Mouse (Mus musculus): ENCODE data around the gene Cela3b. TPM values are rescaled to one million over a fixed set of nuclear protein-coding genes. Genes with fewer than 3 reads are reported as not detected.
A peak's percentile ranks its signal among the peaks of the same experiment; 100 is the strongest.

Cela3b gene
- polyA plus RNA-seq, 1 experiment = not detected

DNA sequence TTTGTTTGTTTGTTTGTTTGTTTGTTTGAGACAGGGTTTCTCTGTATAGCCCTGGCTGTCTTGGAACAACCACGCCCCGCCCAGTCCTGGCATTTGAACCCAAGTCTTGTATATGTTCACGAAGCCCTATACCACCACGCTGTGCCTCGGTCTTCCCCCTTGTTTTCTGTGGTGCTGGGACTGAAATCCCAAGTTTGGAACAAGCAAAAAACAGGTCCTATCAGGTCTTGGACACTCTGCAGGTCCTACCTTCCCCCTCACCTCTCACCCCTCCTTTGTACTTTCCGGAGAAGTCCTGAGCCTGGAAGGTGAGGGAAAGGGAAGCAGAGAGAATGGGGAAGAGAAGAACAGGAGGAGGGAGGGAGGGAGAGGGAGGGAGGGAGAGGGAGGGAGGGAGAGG lies 21.9 kb upstream of the Cela3b start:
- H3K4me1 ChIP-seq (ENCODE audit: control insufficient read depth, insufficient read depth, low read length) = 0 out of 2 replicates have a peak, but pooled peaks cover 3% of the 10 kb centered on the region
- no peak for TF ChIP-seq CTCF (IDR thresholded peaks at IDR 0.05; ENCODE audit: extremely low read depth, insufficient read depth, low read length)
- no peak for TF ChIP-seq POLR2A (IDR thresholded peaks at IDR 0.05; ENCODE audit: extremely low read depth, insufficient read depth, low read length)
- H3K27ac ChIP-seq (ENCODE audit: insufficient read depth, low read length) = no peak overlapping the region
- H3K4me3 ChIP-seq (ENCODE audit: insufficient read depth, low read length) = no peak overlapping the region

DNA sequence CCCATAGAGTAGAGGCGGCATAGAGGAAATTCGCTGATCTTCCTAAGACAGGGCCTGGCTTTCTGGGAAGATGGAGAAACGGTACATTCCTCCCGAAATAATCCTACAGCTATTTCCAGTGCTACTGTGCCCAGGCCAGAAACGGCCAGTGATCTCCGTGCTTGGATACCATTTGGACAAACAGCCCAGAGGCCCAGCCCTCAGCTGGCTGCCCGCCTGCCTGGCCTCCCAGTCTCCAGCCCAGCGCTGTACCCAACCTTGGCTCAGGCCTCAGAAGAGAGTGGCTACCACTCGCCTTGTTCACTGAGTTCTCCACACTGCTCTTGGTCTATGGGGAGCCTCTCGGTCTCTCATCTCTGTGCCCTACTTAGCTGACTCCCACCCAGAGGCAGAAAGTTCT lies 19.4 kb upstream of the Cela3b start:
- TF ChIP-seq CTCF (IDR thresholded peaks at IDR 0.05; ENCODE audit: extremely low read depth, insufficient read depth, low read length) (no peak), POLR2A (IDR thresholded peaks at IDR 0.05; ENCODE audit: extremely low read depth, insufficient read depth, low read length) (no peak)
- no peak overlapping the region for H3K27ac ChIP-seq (ENCODE audit: insufficient read depth, low read length)
- 0 out of 2 replicates have a peak, but pooled peaks cover 3% of the 10 kb centered on the region for H3K4me1 ChIP-seq (ENCODE audit: control insufficient read depth, insufficient read depth, low read length)
- no peak overlapping the region for H3K4me3 ChIP-seq (ENCODE audit: insufficient read depth, low read length)

DNA sequence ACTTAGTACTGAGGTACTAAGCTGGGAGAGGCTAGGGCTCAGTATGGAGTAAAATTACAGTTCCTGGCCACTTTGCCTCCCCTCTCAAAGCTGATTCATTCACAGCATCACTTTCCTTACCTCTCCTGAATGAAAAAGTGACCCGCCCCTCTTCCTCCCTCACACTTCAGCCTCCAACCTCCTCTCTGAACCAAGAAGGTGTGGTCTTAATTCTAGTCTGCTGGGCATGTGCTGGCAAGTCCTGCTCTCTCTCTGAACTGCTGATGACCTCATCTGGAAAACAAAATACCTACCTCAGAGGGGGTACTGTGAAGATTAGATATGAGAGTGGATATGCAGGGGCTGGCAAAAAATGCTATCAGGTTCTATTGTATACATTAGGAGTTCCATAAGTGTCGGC lies 18.8 kb upstream of the Cela3b start:
- Histone ChIP-seq H3K4me1 (ENCODE audit: control insufficient read depth, insufficient read depth, low read length) (0 out of 2 replicates have a peak, but pooled peaks cover 3% of the 10 kb centered on the region), H3K27ac (ENCODE audit: insufficient read depth, low read length) (no peak overlapping the region), H3K4me3 (ENCODE audit: insufficient read depth, low read length) (no peak overlapping the region)
- no peak for TF ChIP-seq CTCF (IDR thresholded peaks at IDR 0.05; ENCODE audit: extremely low read depth, insufficient read depth, low read length)
- TF ChIP-seq POLR2A (IDR thresholded peaks at IDR 0.05; ENCODE audit: extremely low read depth, insufficient read depth, low read length) = no peak

DNA sequence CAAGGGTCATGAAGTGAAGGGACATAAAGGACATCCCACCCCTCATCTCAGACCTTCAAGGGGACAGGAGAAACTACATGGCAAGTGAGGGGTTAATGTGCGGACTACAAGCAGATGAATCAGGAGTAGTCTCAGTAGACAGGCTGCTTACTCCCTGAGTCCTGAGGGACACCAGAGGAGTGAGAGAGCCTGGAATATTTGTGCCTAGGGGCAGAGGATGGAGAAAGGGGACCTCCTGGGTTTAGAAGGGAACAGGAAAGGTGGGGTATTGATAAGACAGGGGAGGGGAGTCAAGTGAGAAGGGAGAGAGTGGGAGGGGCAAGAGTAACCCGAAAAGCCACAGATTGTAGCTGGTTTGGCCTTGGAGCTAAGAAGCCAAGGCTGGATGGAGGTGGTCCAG lies 18.3 kb upstream of the Cela3b start:
- no peak overlapping the region for H3K4me3 ChIP-seq (ENCODE audit: insufficient read depth, low read length)
- H3K4me1 ChIP-seq (ENCODE audit: control insufficient read depth, insufficient read depth, low read length) = 0 out of 2 replicates have a peak, but pooled peaks cover 3% of the 10 kb centered on the region
- H3K27ac ChIP-seq (ENCODE audit: insufficient read depth, low read length) = no peak overlapping the region
- TF ChIP-seq POLR2A (IDR thresholded peaks at IDR 0.05; ENCODE audit: extremely low read depth, insufficient read depth, low read length) (no peak), CTCF (IDR thresholded peaks at IDR 0.05; ENCODE audit: extremely low read depth, insufficient read depth, low read length) (no peak)

DNA sequence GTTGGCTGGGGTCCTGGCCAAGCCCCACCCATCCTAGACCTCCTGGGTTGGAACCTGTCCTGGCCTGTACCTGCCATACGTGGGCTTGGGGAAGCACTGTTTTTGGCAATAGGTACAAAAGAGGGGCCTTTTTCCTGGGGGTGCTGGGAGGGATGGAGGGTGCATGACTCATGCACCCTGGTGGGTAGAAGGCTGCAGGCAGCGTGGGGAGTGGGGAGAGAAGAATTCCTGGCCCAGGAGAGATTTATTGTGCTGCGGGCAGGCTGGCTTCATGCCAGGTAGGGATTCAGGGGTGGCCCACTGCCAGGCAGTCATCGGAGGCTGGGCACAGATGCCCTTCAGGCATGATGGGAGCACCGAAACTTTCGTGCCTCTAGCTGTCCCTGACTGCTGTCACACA lies 17.9 kb upstream of the Cela3b start:
- Histone ChIP-seq H3K27ac (ENCODE audit: insufficient read depth, low read length) (no peak overlapping the region), H3K4me1 (ENCODE audit: control insufficient read depth, insufficient read depth, low read length) (0 out of 2 replicates have a peak, but pooled peaks cover 3% of the 10 kb centered on the region), H3K4me3 (ENCODE audit: insufficient read depth, low read length) (no peak overlapping the region)
- TF ChIP-seq CTCF (IDR thresholded peaks at IDR 0.05; ENCODE audit: extremely low read depth, insufficient read depth, low read length) = no peak
- TF ChIP-seq POLR2A (IDR thresholded peaks at IDR 0.05; ENCODE audit: extremely low read depth, insufficient read depth, low read length) = no peak

- no peak for TF ChIP-seq CTCF (IDR thresholded peaks at IDR 0.05; ENCODE audit: extremely low read depth, insufficient read depth, low read length)
- TF ChIP-seq POLR2A (IDR thresholded peaks at IDR 0.05; ENCODE audit: extremely low read depth, insufficient read depth, low read length) = no peak
- H3K4me1 ChIP-seq (ENCODE audit: control insufficient read depth, insufficient read depth, low read length) = 0 out of 2 replicates have a peak, but pooled peaks cover 3% of the 10 kb centered on the region
- no peak overlapping the region for H3K27ac ChIP-seq (ENCODE audit: insufficient read depth, low read length)
- H3K4me3 ChIP-seq (ENCODE audit: insufficient read depth, low read length) = no peak overlapping the region
Measured at GRCm38 (mm10) chr4:137447363-137448196, 17.2 kb upstream of the Cela3b start.

GRCm38 (mm10) chr4:137445881-137446280 lies 15.5 kb upstream of the Cela3b start:
- no peak overlapping the region for H3K4me3 ChIP-seq (ENCODE audit: insufficient read depth, low read length)
- 0 out of 2 replicates have a peak, but pooled peaks cover 3% of the 10 kb centered on the region for H3K4me1 ChIP-seq (ENCODE audit: control insufficient read depth, insufficient read depth, low read length)
- TF ChIP-seq CTCF (IDR thresholded peaks at IDR 0.05; ENCODE audit: extremely low read depth, insufficient read depth, low read length) (no peak), POLR2A (IDR thresholded peaks at IDR 0.05; ENCODE audit: extremely low read depth, insufficient read depth, low read length) (no peak)
- no peak overlapping the region for H3K27ac ChIP-seq (ENCODE audit: insufficient read depth, low read length)

- no peak for TF ChIP-seq POLR2A (IDR thresholded peaks at IDR 0.05; ENCODE audit: extremely low read depth, insufficient read depth, low read length)
- peak; percentile 87 for TF ChIP-seq CTCF (IDR thresholded peaks at IDR 0.05; ENCODE audit: extremely low read depth, insufficient read depth, low read length)
- H3K27ac ChIP-seq (ENCODE audit: insufficient read depth, low read length) = no peak overlapping the region
- H3K4me1 ChIP-seq (ENCODE audit: control insufficient read depth, insufficient read depth, low read length) = 0 out of 2 replicates have a peak, but pooled peaks cover 3% of the 10 kb centered on the region
- no peak overlapping the region for H3K4me3 ChIP-seq (ENCODE audit: insufficient read depth, low read length)
Measured at GRCm38 (mm10) chr4:137443625-137444024, 13.3 kb upstream of the Cela3b start.

- TF ChIP-seq POLR2A (IDR thresholded peaks at IDR 0.05; ENCODE audit: extremely low read depth, insufficient read depth, low read length) (no peak), CTCF (IDR thresholded peaks at IDR 0.05; ENCODE audit: extremely low read depth, insufficient read depth, low read length) (no peak)
Measured at GRCm38 (mm10) chr4:137441332-137441731, 11.0 kb upstream of the Cela3b start.

DNA sequence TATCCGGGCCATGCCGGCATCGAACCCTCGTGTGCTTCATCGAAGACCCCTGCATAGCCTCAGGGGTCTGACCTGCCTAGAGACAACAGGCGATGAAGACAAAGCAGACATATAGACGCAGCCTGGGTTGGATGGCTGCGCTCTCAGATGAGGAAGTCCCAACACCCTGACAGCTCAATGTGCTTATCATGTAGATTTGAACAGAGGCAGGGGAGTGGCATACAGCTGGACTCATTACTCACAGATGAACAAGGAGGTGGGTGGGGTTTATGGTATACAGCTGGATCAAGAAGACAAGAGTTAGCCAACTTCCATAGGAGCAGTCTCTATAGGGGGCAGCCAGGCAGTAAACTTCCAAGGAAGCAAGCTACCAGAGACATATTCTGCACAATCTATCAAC lies 8.5 kb upstream of the Cela3b start:
- no peaks in the 10 kb centered on the region for H3K4me1 ChIP-seq (ENCODE audit: control insufficient read depth, insufficient read depth, low read length)
- H3K4me3 ChIP-seq (ENCODE audit: insufficient read depth, low read length) = no peak overlapping the region
- no peak overlapping the region for H3K27ac ChIP-seq (ENCODE audit: insufficient read depth, low read length)
- no peak for TF ChIP-seq CTCF (IDR thresholded peaks at IDR 0.05; ENCODE audit: extremely low read depth, insufficient read depth, low read length)
- no peak for TF ChIP-seq POLR2A (IDR thresholded peaks at IDR 0.05; ENCODE audit: extremely low read depth, insufficient read depth, low read length)

More at GRCm38 (mm10) chr4:137441332-137441731, 11.0 kb upstream of the Cela3b start:
- H3K4me3 ChIP-seq (ENCODE audit: insufficient read depth, low read length) = no peak overlapping the region
- no peak overlapping the region for H3K27ac ChIP-seq (ENCODE audit: insufficient read depth, low read length)
- H3K4me1 ChIP-seq (ENCODE audit: control insufficient read depth, insufficient read depth, low read length) = no peaks in the 10 kb centered on the region

Measured in cortical plate, adult 2 months (tissue).